Mouse (Mus musculus): ENCODE data around the gene Adgrv1. TPM values are rescaled to one million over a fixed set of nuclear protein-coding genes. Genes with fewer than 3 reads are reported as not detected.

The Adgrv1 gene
- polyA plus RNA-seq, 1 experiment from 2014 or later = 30.3 TPM

GRCm38 (mm10) chr13:81370801-81371456 is 262.0 kb downstream of the Adgrv1 start:
- Histone ChIP-seq H3K36me3 (replicated peaks) (peaks cover 12% of the 10 kb centered on the region), H3K4me3 (no peak overlapping the region), H3K27me3 (ENCODE audit: poor library complexity, severe bottlenecking) (no peaks in the 10 kb centered on the region), H3K4me1 (no peaks in the 10 kb centered on the region), H3K9me3 (no peaks in the 10 kb centered on the region), H3K27ac (no peak overlapping the region)
- WGBS = 85% methylated on average over 5 of the region's 5 CpGs
- DNase-seq (ENCODE audit: extremely low spot score, low spot score) = no peak

- H3K9me3 ChIP-seq = no peaks in the 10 kb centered on the region
- H3K36me3 ChIP-seq (replicated peaks) = peaks cover 12% of the 10 kb centered on the region
- no peak overlapping the region for H3K27ac ChIP-seq
- H3K4me3 ChIP-seq = no peak overlapping the region
- no peaks in the 10 kb centered on the region for H3K4me1 ChIP-seq
- H3K27me3 ChIP-seq (ENCODE audit: poor library complexity, severe bottlenecking) = no peaks in the 10 kb centered on the region
- no peak for DNase-seq (ENCODE audit: extremely low spot score, low spot score)
- WGBS = 94% methylated on average over 6 of the region's 6 CpGs
Measured at GRCm38 (mm10) chr13:81370196-81370595, 262.8 kb downstream of the Adgrv1 start.

GRCm38 (mm10) chr13:81369564-81369963 is 263.4 kb downstream of the Adgrv1 start:
- no peak overlapping the region for H3K27ac ChIP-seq
- H3K9me3 ChIP-seq = no peaks in the 10 kb centered on the region
- H3K27me3 ChIP-seq (ENCODE audit: poor library complexity, severe bottlenecking) = no peaks in the 10 kb centered on the region
- no peaks in the 10 kb centered on the region for H3K4me1 ChIP-seq
- no peak overlapping the region for H3K4me3 ChIP-seq
- DNase-seq (ENCODE audit: extremely low spot score, low spot score) = no peak
- peaks cover 12% of the 10 kb centered on the region for H3K36me3 ChIP-seq (replicated peaks)
- WGBS = 90% methylated on average over 2 of the region's 2 CpGs

- DNase-seq (ENCODE audit: extremely low spot score, low spot score) = no peak
- Histone ChIP-seq H3K9me3 (no peaks in the 10 kb centered on the region), H3K36me3 (replicated peaks) (peaks cover 12% of the 10 kb centered on the region), H3K27me3 (ENCODE audit: poor library complexity, severe bottlenecking) (no peaks in the 10 kb centered on the region), H3K4me3 (no peak overlapping the region), H3K27ac (no peak overlapping the region), H3K4me1 (no peaks in the 10 kb centered on the region)
- 87% methylated on average over 4 of the region's 4 CpGs for WGBS
Measured at GRCm38 (mm10) chr13:81368987-81369386, 264.0 kb downstream of the Adgrv1 start.

- no peak overlapping the region for H3K4me3 ChIP-seq
- H3K36me3 ChIP-seq (replicated peaks) = peaks cover 12% of the 10 kb centered on the region
- H3K27me3 ChIP-seq (ENCODE audit: poor library complexity, severe bottlenecking) = no peaks in the 10 kb centered on the region
- H3K4me1 ChIP-seq = no peaks in the 10 kb centered on the region
- no peaks in the 10 kb centered on the region for H3K9me3 ChIP-seq
- no peak for DNase-seq (ENCODE audit: extremely low spot score, low spot score)
- 83% methylated on average over 4 of the region's 4 CpGs for WGBS
- no peak overlapping the region for H3K27ac ChIP-seq
Measured at GRCm38 (mm10) chr13:81367681-81368376, 265.1 kb downstream of the Adgrv1 start.

- no peak for DNase-seq (ENCODE audit: extremely low spot score, low spot score)
- no peak overlapping the region for H3K27ac ChIP-seq
- no peaks in the 10 kb centered on the region for H3K27me3 ChIP-seq (ENCODE audit: poor library complexity, severe bottlenecking)
- H3K4me3 ChIP-seq = no peak overlapping the region
- peaks cover 2% of the 10 kb centered on the region; the same call in 1 of the 2 replicates for H3K36me3 ChIP-seq (replicated peaks)
- H3K9me3 ChIP-seq = no peaks in the 10 kb centered on the region
- no peaks in the 10 kb centered on the region for H3K4me1 ChIP-seq
- 94% methylated on average over 2 of the region's 2 CpGs for WGBS
Measured at GRCm38 (mm10) chr13:81360338-81360737, 272.6 kb downstream of the Adgrv1 start.

GRCm38 (mm10) chr13:81358766-81359165 is 274.2 kb downstream of the Adgrv1 start:
- no peak overlapping the region for H3K4me3 ChIP-seq

GRCm38 (mm10) chr13:81358365-81358764 is 274.6 kb downstream of the Adgrv1 start:
- Histone ChIP-seq H3K4me3 (no peak overlapping the region), H3K9me3 (no peaks in the 10 kb centered on the region), H3K27ac (no peak overlapping the region), H3K4me1 (no peaks in the 10 kb centered on the region), H3K36me3 (replicated peaks) (peaks cover 2% of the 10 kb centered on the region; the same call in 1 of the 2 replicates), H3K27me3 (ENCODE audit: poor library complexity, severe bottlenecking) (no peaks in the 10 kb centered on the region)
- 92% methylated on average over 4 of the region's 4 CpGs for WGBS
- no peak for DNase-seq (ENCODE audit: extremely low spot score, low spot score)

More at GRCm38 (mm10) chr13:81358766-81359165, 274.2 kb downstream of the Adgrv1 start:
- no peak for DNase-seq (ENCODE audit: extremely low spot score, low spot score)
- no peaks in the 10 kb centered on the region for H3K4me1 ChIP-seq
- H3K36me3 ChIP-seq (replicated peaks) = peaks cover 2% of the 10 kb centered on the region; the same call in 1 of the 2 replicates
- H3K27ac ChIP-seq = no peak overlapping the region
- no peaks in the 10 kb centered on the region for H3K27me3 ChIP-seq (ENCODE audit: poor library complexity, severe bottlenecking)
- WGBS = 88% methylated on average over 1 of the region's 1 CpGs
- no peaks in the 10 kb centered on the region for H3K9me3 ChIP-seq

- no peaks in the 10 kb centered on the region for H3K27me3 ChIP-seq (ENCODE audit: poor library complexity, severe bottlenecking)
- no peak overlapping the region for H3K27ac ChIP-seq
- DNase-seq (ENCODE audit: extremely low spot score, low spot score) = no peak
- H3K4me3 ChIP-seq = no peak overlapping the region
- no peaks in the 10 kb centered on the region for H3K4me1 ChIP-seq
- 98% methylated on average over 3 of the region's 3 CpGs for WGBS
- peaks cover 2% of the 10 kb centered on the region; the same call in 1 of the 2 replicates for H3K36me3 ChIP-seq (replicated peaks)
- no peaks in the 10 kb centered on the region for H3K9me3 ChIP-seq
Measured at GRCm38 (mm10) chr13:81357215-81357614, 275.7 kb downstream of the Adgrv1 start.

- 80% methylated on average over 5 of the region's 5 CpGs for WGBS
- H3K4me1 ChIP-seq = peaks cover 7% of the 10 kb centered on the region; the same call in 1 of the 2 replicates
- no peak overlapping the region for H3K27ac ChIP-seq
- no peaks in the 10 kb centered on the region for H3K9me3 ChIP-seq
- no peaks in the 10 kb centered on the region for H3K36me3 ChIP-seq (replicated peaks)
- no peak overlapping the region for H3K4me3 ChIP-seq
- DNase-seq (ENCODE audit: extremely low spot score, low spot score) = no peak
- H3K27me3 ChIP-seq (ENCODE audit: poor library complexity, severe bottlenecking) = no peaks in the 10 kb centered on the region
Measured at GRCm38 (mm10) chr13:81354587-81354986, 278.4 kb downstream of the Adgrv1 start.

- peaks cover under 1% of the 10 kb centered on the region; the same call in 1 of the 2 replicates for H3K36me3 ChIP-seq (replicated peaks)
- peaks cover 7% of the 10 kb centered on the region; the same call in 1 of the 2 replicates for H3K4me1 ChIP-seq
- 93% methylated on average over 11 of the region's 11 CpGs for WGBS
- no peaks in the 10 kb centered on the region for H3K9me3 ChIP-seq
- H3K27ac ChIP-seq = no peak overlapping the region
- no peaks in the 10 kb centered on the region for H3K27me3 ChIP-seq (ENCODE audit: poor library complexity, severe bottlenecking)
- H3K4me3 ChIP-seq = no peak overlapping the region
- DNase-seq (ENCODE audit: extremely low spot score, low spot score) = no peak
Measured at GRCm38 (mm10) chr13:81352296-81352695, 280.7 kb downstream of the Adgrv1 start.

- peaks cover 7% of the 10 kb centered on the region; the same call in 1 of the 2 replicates for H3K4me1 ChIP-seq
- H3K9me3 ChIP-seq = no peaks in the 10 kb centered on the region
- 0 out of 2 replicates have a peak overlapping the region, but pooled peaks have one; percentile 48 for H3K27ac ChIP-seq
- DNase-seq (ENCODE audit: extremely low spot score, low spot score) = no peak
- H3K36me3 ChIP-seq (replicated peaks) = peaks cover 4% of the 10 kb centered on the region
- H3K27me3 ChIP-seq (ENCODE audit: poor library complexity, severe bottlenecking) = no peaks in the 10 kb centered on the region
- 70% methylated on average over 14 of the region's 14 CpGs for WGBS
- H3K4me3 ChIP-seq = no peak overlapping the region
Measured at GRCm38 (mm10) chr13:81351462-81352155, 281.3 kb downstream of the Adgrv1 start.
